Mouse (Mus musculus): ENCODE measurements around the gene Ddx31.

- TF ChIP-seq EP300 (IDR thresholded peaks at IDR 0.05; ENCODE audit: low read depth) (no peak), CTCF (IDR thresholded peaks at IDR 0.05; ENCODE audit: low read depth) (no peak)
These were observed 78.8 kb downstream of the Ddx31 start for GRCm38 (mm10) chr2:28919001-28919400.
